Mouse (Mus musculus): ENCODE data around the gene Cartpt.

Gene Cartpt

GRCm38 (mm10) chr13:99857336-99857735 lies 43.6 kb downstream of the Cartpt start:
- in situ Hi-C loops (cut with MboI): loop anchor here (25.0 kb wide), 1 partner anchor 130 kb away; no protein-coding TSS in a partner anchor

DNA sequence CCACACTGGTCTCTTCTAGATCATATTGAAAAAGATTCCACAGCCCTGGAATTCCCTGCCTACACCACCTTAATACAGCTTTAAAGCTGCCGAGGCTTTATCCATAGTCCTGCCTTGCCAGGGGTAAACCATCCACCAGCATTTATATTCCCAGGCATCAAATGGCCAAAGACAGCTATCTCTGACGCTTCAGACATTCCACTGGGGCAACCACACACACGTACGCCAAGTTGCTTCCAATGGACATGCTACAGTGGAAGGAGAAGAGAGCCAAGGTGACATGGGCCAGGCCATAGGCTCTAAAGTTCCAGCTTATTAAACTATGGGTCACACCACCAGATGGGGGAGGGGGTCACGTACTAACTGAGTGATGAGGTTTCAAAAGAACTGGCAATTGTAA lies 45.7 kb downstream of the Cartpt start:
- in situ Hi-C loops (cut with MboI): loop anchor here (25.0 kb wide), 1 partner anchor 132 kb away; no protein-coding TSS in a partner anchor

DNA sequence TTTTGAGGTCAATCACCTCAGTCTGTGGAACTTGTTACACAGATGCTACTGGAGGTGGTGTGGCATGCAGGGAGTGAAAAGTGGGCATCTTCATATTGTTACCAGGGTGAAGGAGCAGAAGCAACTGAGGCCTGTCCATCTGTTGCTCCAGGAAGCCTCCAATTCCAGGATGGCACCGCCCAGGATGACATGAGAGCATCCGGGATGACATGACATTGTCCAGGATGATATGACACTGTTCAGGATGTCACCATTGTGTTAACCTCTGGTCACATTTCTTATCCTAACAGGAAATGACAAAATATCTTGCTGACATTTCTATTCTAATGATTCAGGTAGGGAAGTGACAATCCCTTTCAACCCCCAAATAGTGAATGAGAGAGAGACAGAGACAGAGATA lies 47.8 kb downstream of the Cartpt start:
- in situ Hi-C loops (cut with MboI): loop anchor here (25.0 kb wide), 1 partner anchor 134 kb away; no protein-coding TSS in a partner anchor

- in situ Hi-C loops (cut with MboI): loop anchor here (25.0 kb wide), 1 partner anchor 135 kb away; no protein-coding TSS in a partner anchor
Measured at GRCm38 (mm10) chr13:99852416-99852815, 48.5 kb downstream of the Cartpt start.

- in situ Hi-C loops (cut with MboI): loop anchor here (25.0 kb wide), 1 partner anchor 136 kb away; no protein-coding TSS in a partner anchor
Measured at GRCm38 (mm10) chr13:99851026-99851425, 49.9 kb downstream of the Cartpt start.

DNA sequence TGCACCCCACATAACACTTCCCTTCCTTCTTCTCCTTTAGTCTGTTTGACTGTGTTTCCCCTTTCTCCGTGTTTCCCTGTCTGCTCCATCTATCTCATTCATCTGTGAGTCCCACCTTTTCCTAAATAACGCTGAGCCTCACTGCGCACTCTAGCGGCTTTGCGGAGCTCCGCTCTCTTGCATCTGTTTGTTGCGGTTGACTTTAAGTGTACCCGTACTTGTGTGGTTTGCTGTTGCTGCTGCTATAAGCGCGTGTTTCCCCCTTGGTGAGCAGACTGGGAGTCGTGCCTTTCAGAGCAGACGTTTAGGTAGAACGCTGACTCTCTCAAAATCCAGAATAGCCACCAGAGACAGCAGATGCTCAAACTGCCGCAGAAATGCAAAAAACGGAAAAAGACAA lies 51.3 kb downstream of the Cartpt start:
- in situ Hi-C loops (cut with MboI): no loop called here
